Mouse (Mus musculus) retina, embryonic 14.5 days (tissue): ENCODE measurements around the gene Zkscan16.

Source experiments
- DNase-seq: peaks from one replicate; pipeline ENCODE4 v3.0.0-alpha.2; 2015; ENCODE audit warnings: low spot score

Gene Zkscan16

GRCm38 (mm10) chr4:58941638-58942037 lies 1.8 kb upstream of the Zkscan16 start:
- DNase-seq, result no peak

GRCm38 (mm10) chr4:58942942-58943341 lies 486 bp upstream of the Zkscan16 start:
- DNase-seq, result no peak

- DNase-seq, result no peak
These were observed 752 bp downstream of the Zkscan16 start for GRCm38 (mm10) chr4:58944206-58944553.

- DNase-seq, result no peak
These were observed 1.3 kb downstream of the Zkscan16 start for GRCm38 (mm10) chr4:58944695-58945094.

GRCm38 (mm10) chr4:58948391-58948790 lies 5.0 kb downstream of the Zkscan16 start:
- no peak for DNase-seq

- DNase-seq, result no peak
These were observed 9.2 kb downstream of the Zkscan16 start for GRCm38 (mm10) chr4:58952630-58953029.

- DNase-seq, result no peak
These were observed 18.3 kb downstream of the Zkscan16 start for GRCm38 (mm10) chr4:58961719-58962118.

- no peak for DNase-seq
These were observed 19.8 kb downstream of the Zkscan16 start for GRCm38 (mm10) chr4:58963271-58963670.

- DNase-seq, result no peak
These were observed 21.7 kb downstream of the Zkscan16 start for GRCm38 (mm10) chr4:58965136-58965535.

- DNase-seq, result no peak
These were observed 27.2 kb downstream of the Zkscan16 start for GRCm38 (mm10) chr4:58970678-58971077.

- no peak for DNase-seq
These were observed 32.3 kb downstream of the Zkscan16 start for GRCm38 (mm10) chr4:58975711-58976110.

GRCm38 (mm10) chr4:58981421-58981820 lies 38.0 kb downstream of the Zkscan16 start:
- no peak for DNase-seq

GRCm38 (mm10) chr4:58982806-58983205 lies 39.4 kb downstream of the Zkscan16 start:
- no peak for DNase-seq

- DNase-seq, result peak; percentile 91
These were observed 41.8 kb downstream of the Zkscan16 start for GRCm38 (mm10) chr4:58985157-58985648.

- DNase-seq, result peak; percentile 84
These were observed 43.2 kb downstream of the Zkscan16 start, which contains the start of gene Ptgr1 for GRCm38 (mm10) chr4:58986540-58987190. TSS of gene Ptgr1 (minus strand) at chr4:58987119.

GRCm38 (mm10) chr4:58989303-58989898 lies 46.0 kb downstream of the Zkscan16 start:
- DNase-seq, result peak; percentile 36

- DNase-seq, result peak; percentile 18
These were observed 47.4 kb downstream of the Zkscan16 start for GRCm38 (mm10) chr4:58990609-58991434.

- no peak for DNase-seq
These were observed 48.8 kb downstream of the Zkscan16 start for GRCm38 (mm10) chr4:58992195-58992594.

GRCm38 (mm10) chr4:58994762-58995161 lies 51.3 kb downstream of the Zkscan16 start, which contains the start of gene Dnajc25:
TSS of gene Dnajc25 (plus strand) at chr4:58995062.
- no peak for DNase-seq

- DNase-seq, result no peak
These were observed 51.8 kb downstream of the Zkscan16 start for GRCm38 (mm10) chr4:58995251-58995693.

GRCm38 (mm10) chr4:58997081-58997480 lies 53.7 kb downstream of the Zkscan16 start:
- no peak for DNase-seq

- no peak for DNase-seq
These were observed 55.3 kb downstream of the Zkscan16 start for GRCm38 (mm10) chr4:58998688-58999087.

GRCm38 (mm10) chr4:58999686-59000085 lies 56.3 kb downstream of the Zkscan16 start:
- peak; percentile 80 for DNase-seq
